Mouse (Mus musculus) monocyte, adult 5-6 weeks (primary cell): Measurements from ENCODE around the gene Mecom. TPM values are rescaled to one million over a fixed set of nuclear protein-coding genes. Genes with fewer than 3 reads are reported as not detected.
"Not testable (repeated sequence)": the region's sequence is repeated elsewhere in the genome, so short reads cannot be mapped to it uniquely, and the experiment has no call there.

Experiments
- ATAC-seq: fragments of 153-309, 156-312 bp; replicated peaks from 2 replicates; pipeline ENCODE4 v1.8.0; 2017; ENCODE audit warnings: mild to moderate bottlenecking; ENCODE audit not compliant: low TSS enrichment, insufficient number of reproducible peaks, severe bottlenecking, poor library complexity, low FRiP score
- total RNA-seq: library from RNA; stranded (forward); fragments of 200-1000, 200-491, 200-594 nt; gene quantifications from 3 replicates; pipeline ENCODE4 v1.2.3, GENCODE M21; 2017

Mecom gene
- not detected in 3 replicates for total RNA-seq

GRCm38 (mm10) chr3:30547908-30548307 is at the start of gene Mecom:
Mecom (minus strand) TSS chr3:30548008.
- no peak for ATAC-seq

- ATAC-seq: no peak
Observed at GRCm38 (mm10) chr3:30597271-30597670, 49.5 kb upstream of the Mecom start.

GRCm38 (mm10) chr3:30595111-30595832 is 47.5 kb upstream of the Mecom start:
- ATAC-seq: no peak

- ATAC-seq: peak; percentile 54; the same call in 1 of the 2 replicates
Observed at GRCm38 (mm10) chr3:30593719-30594485, 46.1 kb upstream of the Mecom start.

GRCm38 (mm10) chr3:30592418-30592853 is 44.6 kb upstream of the Mecom start:
- peak; percentile 75 for ATAC-seq

- no peak for ATAC-seq
Observed at GRCm38 (mm10) chr3:30588865-30589264, 41.1 kb upstream of the Mecom start.

GRCm38 (mm10) chr3:30573549-30573948 is 25.7 kb upstream of the Mecom start:
- ATAC-seq: no peak

GRCm38 (mm10) chr3:30566333-30566732 is 18.5 kb upstream of the Mecom start:
- not testable (repeated sequence) for ATAC-seq

GRCm38 (mm10) chr3:30560677-30561314 is 13.0 kb upstream of the Mecom start:
- no peak for ATAC-seq

- ATAC-seq: no peak
Observed at GRCm38 (mm10) chr3:30553741-30554140, 5.9 kb upstream of the Mecom start.

GRCm38 (mm10) chr3:30550218-30550617 is 2.4 kb upstream of the Mecom start:
- no peak for ATAC-seq

GRCm38 (mm10) chr3:30548928-30549327 is 1.1 kb upstream of the Mecom start:
- ATAC-seq: no peak

GRCm38 (mm10) chr3:30546831-30547369 is 908 bp downstream of the Mecom start:
- ATAC-seq: no peak

GRCm38 (mm10) chr3:30546366-30546765 is 1.4 kb downstream of the Mecom start:
- no peak for ATAC-seq

- no peak for ATAC-seq
Observed at GRCm38 (mm10) chr3:30545246-30545645, 2.6 kb downstream of the Mecom start.

- no peak for ATAC-seq
Observed at GRCm38 (mm10) chr3:30544305-30544704, 3.5 kb downstream of the Mecom start.

- no peak for ATAC-seq
Observed at GRCm38 (mm10) chr3:30535821-30536220, 12.0 kb downstream of the Mecom start.

GRCm38 (mm10) chr3:30520751-30521150 is 27.1 kb downstream of the Mecom start:
- not testable (repeated sequence) for ATAC-seq

GRCm38 (mm10) chr3:30519425-30519824 is 28.4 kb downstream of the Mecom start:
- ATAC-seq: no peak
